Mouse (Mus musculus): Measurements from ENCODE around the gene Cmya5. TPM values are rescaled to one million over a fixed set of nuclear protein-coding genes. Genes with fewer than 3 reads are reported as not detected.

Cmya5 gene
- polyA plus RNA-seq (2017; shearing (Covaris generic)): 0.60 TPM

DNA sequence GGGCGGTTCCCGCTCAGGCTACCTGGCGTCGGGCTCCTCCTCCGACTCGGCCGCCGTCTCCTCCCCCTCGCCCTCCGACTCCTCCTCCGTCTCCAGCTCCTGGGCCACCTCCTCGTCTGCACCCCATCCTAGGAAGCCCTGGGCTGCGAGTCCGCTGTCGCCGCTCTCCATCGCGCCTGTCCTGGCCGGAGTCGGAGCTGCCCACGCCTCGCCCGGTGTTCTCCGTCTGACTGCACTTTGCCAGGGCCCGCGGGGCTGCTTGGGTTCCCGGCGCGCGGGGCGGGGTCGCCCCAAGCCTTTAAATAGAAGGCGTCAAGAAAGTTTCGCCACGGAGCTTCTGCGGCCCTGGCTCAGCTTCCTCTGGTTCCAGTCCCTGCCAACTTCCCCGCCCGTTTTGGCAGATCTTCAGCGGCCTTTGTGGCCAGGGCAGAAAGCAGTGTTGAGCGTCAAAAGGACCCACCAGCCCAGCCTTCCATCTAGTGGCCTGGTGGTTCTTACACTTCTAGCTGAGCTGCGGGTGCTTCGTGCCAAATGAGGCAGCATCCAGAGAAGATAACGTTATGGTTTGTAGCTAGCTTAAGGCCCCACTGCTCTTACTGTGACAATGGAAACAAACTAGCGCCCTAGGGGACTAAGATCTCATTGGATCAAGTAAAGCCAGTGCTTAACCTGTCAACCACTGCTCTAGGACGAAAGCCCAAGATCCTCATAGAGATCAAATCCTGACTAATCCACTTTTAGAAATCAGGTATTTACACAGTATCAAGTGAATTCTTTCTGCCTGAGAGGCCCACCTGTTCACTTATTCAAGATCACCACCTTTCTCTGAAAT, at the start of gene Cmya5:
Gene Cmya5, minus strand, starts transcription at position 389 of the 832 bp plus-strand sequence.

DNA sequence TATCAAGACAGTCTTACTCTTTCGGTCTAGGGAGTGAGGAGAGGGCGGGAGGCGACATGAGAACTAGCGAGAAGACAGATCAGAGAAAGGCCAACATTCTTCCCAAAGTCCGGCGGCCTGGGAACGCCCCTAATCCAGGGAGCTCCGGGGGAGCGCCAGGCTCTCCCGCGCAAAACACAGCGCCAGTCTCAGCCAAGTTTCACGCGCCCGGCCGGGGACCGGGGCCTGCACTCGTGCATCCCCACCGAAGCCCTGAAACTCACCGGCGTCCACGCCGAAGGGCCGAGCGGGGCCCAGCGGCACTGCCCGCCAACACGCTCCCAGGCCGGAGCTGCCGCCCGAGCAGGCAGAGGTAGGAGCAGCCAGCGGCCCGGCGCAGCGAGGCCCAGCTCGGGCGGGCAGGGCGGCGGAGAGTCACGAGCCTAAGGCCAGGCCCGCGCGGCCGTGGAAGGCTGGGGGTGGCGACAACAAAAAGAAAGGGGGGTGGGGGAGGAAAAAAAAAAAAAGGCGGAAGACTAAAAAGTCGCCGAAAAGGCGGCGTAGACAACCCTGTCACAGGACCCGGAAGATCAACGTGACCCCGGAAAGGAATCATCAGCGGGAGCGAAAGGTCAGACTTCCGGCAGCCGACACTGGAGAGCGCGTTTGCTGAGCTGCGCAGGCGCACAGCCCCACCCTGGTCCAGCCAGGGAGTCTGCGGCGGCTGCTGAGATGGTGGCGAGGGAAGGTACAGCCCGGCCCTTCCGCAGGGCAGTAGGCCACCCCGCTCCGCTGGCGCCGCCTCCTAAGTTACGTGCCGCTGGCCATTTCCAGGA, 47.5 kb upstream of the Cmya5 start, which contains the start of gene Tent2:
Gene Tent2, minus strand, starts transcription at position 555 of the 815 bp plus-strand sequence.

Other genes starting within 250 kb of the Cmya5 start
- 75.6 TPM for gene Tent2, start 47.7 kb upstream of the Cmya5 start, polyA plus RNA-seq (2017; shearing (Covaris generic))
- 38.7 TPM for gene Homer1, start 154.9 kb upstream of the Cmya5 start, polyA plus RNA-seq (2017; shearing (Covaris generic))

All from effector memory CD4-positive, alpha-beta T cell, adult 5 months (primary cell).